Mouse (Mus musculus): ENCODE data around the gene Mettl7a2.
"Not testable (repeated sequence)": the region's sequence is repeated elsewhere in the genome, so short reads cannot be mapped to it uniquely, and the experiment has no call there.

Gene Mettl7a2

DNA sequence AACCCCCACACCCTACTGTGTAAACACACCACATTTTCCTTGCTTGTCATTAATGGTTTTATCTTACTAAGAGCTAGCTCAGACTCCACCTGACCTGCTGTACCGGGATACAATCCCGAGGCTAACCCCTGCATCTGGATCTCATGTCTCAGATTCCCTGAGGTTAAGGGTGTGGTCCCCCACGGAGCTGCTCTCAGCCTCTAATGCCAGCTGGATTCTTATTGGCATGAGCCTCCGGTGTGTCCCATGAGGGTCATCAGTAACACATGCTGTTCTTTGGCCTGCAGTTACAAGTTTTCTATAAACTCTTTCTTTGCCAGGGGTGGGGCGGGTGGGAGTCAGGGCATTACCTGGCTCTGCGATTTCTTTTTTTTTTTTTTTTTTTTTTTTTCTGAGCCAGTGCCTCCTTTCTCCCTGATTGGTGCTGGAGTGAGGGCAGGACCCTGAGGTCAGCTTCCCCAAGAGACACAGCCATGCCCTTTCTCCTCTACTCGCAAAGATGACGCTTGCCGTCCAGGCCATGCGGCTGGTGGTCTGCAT, at the start of gene Mettl7a2, which contains the start of gene Methig1:
TSS of gene Mettl7a2 (plus strand) at position 490 of the 540 bp plus-strand sequence.
TSS of gene Methig1 (plus strand) at position 439 of the 540 bp plus-strand sequence.
- no peak for DNase-seq (ENCODE audit: low spot score)

DNA sequence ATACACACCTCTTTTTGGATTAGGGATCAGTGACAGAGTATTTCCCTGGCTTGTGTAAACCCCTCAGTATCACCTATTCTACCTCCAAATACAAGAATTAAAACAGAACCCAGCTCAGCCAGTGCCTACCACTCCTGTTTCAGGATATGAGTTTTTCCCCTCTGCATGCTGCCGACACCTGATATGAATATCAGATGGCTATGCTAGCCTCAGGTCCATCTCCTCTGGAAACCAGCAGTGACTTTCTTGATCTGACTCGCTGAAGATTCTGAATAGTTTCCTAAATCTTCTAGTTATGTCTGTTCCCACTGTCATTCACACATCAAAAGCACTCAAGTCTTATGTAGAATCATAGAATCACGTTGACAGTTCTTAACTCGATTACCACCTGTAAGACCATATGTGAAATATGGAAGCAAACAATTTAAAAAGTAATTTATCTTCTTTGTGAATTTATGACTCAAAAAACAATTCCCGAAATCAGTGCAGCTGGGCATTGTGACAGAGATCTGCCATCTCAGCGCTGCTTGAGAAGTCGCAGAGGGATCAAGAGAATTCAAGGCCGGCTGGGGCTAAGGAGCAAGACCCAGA, 49.5 kb upstream of the Mettl7a2 start:
- DNase-seq (ENCODE audit: low spot score) = no peak

DNA sequence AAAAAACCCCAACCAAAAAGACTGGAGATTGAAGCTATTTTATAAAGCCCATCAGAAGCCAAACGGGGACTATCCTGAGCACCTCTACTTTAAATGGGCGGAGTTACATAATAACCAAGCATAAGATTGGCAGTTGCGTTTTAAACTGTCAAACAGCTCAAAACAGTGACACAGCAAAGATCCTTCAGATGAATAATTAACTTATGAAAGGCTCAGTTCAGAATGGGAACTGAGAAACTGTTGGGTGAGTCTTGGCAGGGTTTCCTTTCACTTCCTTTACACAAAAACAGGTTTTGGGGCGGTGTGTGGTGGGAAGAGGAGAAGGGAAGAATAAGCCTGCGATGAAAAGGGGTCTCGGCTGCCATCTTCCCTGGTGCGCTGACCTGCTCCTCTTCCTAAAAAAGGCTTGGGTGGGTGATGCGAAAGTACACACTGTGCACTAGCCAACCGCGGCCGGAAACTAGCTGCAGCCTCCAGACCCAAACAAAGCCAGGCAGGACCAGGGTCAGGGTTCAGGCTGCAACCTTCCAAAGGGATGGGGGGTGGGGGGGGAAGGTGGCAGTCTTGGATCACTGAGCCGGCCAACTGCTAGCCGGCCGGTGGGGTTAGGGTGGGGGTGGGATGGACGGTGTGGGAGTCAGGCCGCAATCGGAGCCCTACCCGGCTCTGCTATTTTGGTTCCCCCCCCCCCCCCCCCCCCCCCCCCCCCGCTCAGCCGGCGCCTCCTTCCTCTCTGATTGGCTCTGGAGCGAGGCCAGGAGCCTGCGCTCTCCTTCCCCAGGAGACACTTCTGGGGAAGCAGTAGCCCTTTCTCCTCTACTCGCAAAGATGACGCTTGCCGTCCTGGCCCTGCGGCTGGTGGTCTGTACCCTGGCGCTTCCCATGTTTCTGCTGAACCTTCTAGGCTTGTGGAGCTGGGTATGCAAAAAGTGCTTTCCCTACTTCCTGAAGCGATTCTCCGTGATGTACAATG, 48.7 kb upstream of the Mettl7a2 start, which contains the start of gene Mettl7a1:
TSS of gene Mettl7a1 (plus strand) at position 122 of the 973 bp plus-strand sequence.
- DNase-seq (ENCODE audit: low spot score) = peak; percentile 64

DNA sequence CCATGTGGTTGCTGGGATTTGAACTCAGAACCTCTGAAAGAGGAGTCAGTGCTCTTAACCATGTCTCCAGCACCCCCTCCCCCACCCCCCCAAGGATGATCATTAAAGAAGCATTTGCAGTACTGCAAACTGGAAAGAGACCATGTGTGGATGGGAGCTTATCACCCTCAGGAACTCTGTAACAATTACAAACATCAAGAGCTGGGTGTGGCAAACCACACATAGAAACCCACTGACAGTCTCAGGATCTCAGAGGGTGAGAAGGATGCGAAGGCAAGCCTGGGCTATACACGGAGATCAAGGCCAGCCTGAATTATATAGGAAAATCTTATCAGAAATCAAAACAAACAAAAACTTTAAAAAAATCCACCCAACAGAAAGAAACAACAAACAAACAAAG, 46.8 kb upstream of the Mettl7a2 start:
- no peak for DNase-seq (ENCODE audit: low spot score)

DNA sequence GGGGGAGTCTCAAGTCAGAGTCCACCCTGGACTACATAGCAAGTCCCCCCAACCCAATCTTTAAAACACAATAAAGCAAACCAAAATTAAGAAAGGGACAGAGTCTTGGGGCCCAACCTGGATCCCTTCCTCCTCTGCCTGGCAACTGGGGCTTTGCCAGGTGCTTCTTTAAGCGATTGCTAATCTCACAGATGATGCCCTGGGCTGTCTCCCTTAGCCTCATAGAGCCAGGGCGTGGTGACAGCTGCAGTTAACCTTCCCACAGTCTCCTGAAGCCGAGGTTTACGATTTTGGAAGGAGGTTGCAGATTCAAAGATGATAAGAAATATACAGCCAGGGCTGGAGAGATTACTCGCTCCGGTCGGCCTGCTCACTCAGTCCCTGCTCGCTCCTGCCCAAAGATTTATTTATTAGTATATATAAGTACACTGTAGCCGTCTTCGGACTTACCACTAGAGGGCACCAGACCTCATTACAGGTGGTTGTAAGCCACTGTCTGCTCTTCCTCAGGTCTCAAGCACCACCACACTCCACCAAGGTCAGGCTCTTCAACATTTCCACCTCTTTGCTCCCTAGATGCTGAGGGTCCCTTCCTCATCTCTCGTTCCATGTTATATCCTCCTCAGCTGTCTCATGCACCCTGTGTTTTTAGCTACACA, 45.4 kb upstream of the Mettl7a2 start:
- not testable (repeated sequence) for DNase-seq (ENCODE audit: low spot score)

DNA sequence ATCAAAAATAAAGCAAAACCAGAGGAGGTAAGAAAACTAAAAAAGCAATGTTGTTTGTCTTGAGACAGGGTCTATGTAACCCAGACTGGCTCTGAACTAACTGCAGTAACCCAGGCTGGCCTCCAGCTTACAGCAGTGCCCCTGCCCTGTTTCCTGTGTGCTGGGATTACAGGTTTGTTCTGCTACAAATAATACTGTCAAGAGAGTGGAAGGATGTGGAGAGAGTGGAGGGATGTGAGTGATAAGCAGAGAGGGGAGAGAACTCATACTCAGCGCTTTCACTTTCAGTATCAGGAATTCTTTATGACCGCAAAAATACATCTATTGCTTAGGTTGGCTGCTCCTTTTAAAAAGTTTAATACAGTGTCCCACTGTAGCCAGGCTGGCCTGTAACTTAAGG, 40.7 kb upstream of the Mettl7a2 start:
- DNase-seq (ENCODE audit: low spot score) = no peak

DNA sequence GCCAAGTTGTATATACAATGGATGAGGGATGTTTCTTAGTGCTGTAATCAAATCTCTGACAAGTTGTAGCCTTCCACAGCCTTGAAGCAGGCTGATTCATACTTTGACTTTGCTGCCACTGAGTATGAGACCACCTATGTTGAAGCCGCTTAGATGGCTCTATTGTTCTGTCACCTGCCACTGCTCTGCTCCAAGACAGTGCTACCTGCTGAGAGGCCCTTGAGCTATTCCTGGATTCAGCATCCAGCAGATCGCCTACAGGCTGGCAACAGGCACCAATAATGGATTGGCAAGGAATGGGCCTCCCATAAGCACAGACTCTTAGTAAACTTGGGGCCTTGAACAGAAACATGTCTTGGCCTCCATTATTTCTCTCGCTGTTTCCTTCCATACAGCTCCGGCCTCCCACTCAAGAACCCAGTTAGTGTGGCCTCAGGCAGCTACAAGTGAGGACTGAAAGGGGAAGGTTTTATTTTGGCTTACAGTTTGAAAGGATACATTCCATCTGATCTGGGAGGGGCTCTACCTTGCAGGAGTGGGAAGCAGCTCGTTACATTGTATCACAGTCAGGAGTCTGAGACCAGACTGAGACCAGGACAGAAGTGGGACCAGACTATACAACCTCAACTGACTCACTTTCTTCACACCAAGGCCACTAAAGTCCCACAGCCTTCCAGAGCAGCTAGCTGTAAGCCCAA, 38.4 kb upstream of the Mettl7a2 start:
- no peak for DNase-seq (ENCODE audit: low spot score)

DNA sequence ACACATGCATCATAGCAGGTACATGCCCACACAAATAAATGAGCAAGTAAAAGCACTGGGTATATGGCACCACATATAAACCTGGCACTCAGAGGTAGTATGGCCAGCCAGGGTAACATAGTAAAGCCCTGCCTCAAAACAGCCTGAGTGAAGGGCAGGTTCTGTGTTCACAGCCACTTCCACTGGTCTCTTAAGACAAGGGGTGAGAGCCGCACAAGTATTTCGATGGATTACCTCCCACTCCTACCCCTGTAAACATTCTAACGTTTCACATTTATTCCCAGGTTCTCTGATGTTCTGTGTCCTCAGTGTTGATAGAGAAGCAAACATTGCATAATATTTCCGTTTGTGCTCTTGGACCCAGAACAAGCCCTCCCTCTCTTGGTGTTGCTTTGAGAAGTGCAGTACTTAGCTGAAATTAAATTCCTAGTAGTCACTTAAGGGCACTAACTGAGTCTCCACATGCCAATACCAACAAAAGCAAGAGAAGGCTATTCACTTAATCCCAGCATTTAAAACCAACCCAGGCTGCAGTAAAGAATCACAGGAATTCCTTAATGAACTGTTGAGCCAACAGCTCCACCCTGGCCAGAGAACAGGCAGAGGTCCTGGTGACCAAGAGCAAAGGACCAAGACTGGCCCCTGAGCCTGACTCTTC, 34.9 kb upstream of the Mettl7a2 start:
- not testable (repeated sequence) for DNase-seq (ENCODE audit: low spot score)

DNA sequence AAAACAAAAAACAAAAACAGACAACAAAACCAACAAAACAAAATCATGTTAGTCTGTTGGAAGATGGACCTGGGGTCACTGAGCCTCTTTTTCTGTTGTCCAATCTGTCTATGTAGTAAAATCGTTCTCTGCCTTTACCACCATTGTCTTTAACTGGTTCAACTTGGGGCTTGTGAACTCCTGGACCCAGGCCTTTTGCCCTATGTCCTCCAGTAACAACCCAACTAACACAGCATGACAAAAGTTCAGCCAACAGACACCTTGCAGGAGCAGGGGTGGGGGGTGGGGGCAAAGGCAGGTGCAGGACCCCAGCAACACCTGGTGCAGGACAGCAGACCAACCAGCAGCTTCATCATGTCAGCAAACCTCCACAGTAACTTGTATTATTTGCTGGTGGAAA, 33.1 kb upstream of the Mettl7a2 start:
- no peak for DNase-seq (ENCODE audit: low spot score)

DNA sequence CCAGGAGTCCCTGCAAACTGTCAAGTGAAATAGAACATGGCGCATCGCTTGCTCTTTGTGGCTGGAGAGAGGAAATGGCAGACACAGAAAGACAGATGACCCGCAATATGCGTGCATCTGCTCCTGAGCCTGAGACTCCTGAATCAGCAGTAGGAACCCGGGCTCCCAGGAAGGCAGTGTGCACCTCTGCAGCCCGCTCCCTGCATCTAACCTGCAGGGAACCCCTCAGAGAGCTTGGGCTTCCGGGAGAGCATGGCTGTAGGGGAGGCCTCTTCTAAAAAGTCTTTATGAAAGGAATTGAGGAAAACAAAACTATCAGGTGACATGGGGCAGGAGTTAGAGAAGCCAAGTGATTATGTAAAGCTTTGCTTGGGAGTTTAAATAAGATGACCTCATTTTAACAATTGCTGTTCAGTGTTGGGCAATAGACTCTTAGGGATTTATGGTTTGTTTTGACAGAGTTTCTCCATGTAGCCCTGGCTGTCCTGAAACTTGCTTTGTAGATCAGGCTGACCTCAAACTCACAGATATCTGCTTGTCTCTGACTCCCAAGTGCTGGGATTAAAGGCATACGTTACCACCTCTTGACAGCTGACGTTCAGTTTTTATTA, 32.6 kb upstream of the Mettl7a2 start:
- DNase-seq (ENCODE audit: low spot score) = no peak

DNA sequence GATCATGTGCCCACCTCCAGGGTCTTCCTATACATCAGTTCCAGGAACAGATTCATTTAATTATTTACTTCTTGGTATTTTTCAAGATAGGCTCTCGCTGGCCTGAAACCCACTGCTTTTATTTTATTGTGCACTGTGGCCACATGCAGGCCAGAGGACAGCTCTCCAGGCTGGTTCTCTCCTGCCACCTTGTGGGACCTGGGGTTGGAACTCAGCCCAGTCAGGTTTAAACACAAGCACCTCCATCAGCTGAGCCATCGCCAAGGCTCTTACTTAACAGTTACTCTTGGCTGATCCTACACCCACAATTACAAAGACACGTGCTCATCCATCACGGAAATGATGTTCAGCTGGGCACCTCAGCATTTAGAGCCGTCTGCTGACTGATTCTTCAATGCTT, 31.9 kb upstream of the Mettl7a2 start:
- no peak for DNase-seq (ENCODE audit: low spot score)

DNA sequence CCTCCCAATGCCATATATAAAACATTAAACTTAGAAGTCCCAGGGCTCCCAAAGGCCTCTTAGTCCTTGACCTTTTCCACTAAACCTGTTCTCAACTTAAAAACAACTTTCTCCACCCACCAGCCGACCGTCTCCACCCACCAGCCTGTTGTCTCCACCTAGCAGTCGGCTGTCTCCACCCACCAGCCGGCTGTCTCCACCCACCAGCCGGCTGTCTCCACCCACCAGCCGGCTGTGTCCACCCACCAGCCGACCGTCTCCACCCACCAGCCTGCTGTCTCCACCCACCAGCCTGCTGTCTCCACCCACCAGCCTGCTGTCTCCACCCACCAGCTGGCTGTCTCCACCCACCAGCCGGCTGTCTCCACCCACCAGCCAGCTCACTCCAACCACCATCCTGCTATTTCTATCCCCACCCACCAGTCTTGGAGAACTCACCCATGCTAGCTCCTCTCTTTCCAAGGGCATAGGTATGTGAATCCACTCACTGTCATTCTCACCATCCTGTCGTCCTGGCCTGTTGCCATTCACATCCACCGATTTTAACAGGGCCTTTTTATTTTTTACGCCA, 28.9 kb upstream of the Mettl7a2 start:
- no peak for DNase-seq (ENCODE audit: low spot score)

DNA sequence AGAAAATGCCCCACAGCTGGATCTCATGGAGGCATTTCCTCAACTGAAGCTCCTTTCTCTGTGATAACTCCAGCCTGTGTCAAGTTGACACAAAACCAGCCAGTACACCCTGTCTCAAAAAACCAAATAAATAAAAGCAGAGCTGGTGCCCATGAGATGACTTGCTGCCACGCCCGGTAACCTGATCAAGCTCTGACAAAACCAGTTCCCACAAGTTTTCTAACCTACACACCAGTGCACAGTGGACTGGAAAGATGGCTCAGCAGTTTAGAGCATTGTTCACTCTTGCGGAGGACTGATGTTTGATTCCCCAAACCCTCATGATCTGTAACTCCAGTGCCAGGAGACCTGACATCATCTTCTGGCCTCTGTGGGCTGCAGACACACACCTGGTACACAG, 27.8 kb upstream of the Mettl7a2 start:
- no peak for DNase-seq (ENCODE audit: low spot score)

DNA sequence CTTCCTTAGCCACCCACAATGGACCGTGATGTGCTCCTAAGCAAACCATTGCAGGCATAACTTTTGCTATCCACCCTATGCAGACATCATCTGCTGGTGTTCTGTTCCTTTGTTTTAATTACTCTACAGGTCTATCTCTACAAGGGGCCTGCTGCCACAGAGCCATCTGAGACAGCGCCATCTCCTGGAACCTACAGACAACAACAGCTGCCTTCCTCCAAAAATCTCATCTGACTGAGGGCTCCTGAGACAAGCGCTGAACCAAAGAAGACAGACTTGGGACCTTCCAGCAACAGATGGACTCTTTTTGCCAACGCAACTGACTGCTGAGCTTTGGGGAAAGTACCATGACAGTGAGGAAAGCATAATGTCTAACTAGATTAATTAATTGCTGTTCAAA, 24.9 kb upstream of the Mettl7a2 start:
- DNase-seq (ENCODE audit: low spot score) = not testable (repeated sequence)

DNA sequence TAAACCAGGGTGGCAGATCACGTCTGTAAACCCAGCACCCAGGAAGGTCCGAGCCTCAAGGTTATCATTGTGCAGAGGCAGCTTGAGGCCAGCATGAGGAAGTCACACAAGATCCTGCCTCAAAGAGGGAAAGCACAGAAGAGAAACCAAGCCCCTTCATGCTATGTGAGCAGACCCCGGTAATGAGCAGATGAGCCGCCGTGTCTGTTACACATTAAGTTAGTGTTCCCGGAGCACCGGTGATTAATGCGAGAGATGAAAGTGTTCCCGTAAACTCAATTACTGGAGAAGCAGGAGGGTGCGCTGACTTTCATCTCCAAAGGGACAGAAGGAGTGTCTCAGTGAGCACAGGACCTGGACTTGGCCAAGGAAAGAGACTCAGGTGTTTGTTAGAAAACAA, 23.7 kb upstream of the Mettl7a2 start:
- DNase-seq (ENCODE audit: low spot score) = not testable (repeated sequence)

DNA sequence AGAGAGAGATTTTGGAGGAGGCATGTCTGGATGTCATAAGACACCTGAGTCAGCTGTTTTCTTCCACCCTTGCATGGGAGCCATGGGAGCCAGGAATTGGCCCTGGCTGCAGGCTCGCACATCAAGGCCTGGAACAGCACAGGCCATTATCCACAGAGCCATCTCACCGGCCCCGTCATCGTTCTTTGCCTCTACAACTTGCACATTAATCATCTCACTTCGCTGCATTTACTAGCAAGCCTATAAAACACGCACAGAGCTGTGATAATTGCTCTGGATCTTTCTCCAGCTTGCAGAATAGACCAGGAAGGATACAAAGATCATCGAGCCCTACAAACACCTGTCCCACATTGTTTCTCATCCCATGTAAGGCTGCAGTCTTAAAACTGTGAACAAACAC, 22.3 kb upstream of the Mettl7a2 start:
- no peak for DNase-seq (ENCODE audit: low spot score)

DNA sequence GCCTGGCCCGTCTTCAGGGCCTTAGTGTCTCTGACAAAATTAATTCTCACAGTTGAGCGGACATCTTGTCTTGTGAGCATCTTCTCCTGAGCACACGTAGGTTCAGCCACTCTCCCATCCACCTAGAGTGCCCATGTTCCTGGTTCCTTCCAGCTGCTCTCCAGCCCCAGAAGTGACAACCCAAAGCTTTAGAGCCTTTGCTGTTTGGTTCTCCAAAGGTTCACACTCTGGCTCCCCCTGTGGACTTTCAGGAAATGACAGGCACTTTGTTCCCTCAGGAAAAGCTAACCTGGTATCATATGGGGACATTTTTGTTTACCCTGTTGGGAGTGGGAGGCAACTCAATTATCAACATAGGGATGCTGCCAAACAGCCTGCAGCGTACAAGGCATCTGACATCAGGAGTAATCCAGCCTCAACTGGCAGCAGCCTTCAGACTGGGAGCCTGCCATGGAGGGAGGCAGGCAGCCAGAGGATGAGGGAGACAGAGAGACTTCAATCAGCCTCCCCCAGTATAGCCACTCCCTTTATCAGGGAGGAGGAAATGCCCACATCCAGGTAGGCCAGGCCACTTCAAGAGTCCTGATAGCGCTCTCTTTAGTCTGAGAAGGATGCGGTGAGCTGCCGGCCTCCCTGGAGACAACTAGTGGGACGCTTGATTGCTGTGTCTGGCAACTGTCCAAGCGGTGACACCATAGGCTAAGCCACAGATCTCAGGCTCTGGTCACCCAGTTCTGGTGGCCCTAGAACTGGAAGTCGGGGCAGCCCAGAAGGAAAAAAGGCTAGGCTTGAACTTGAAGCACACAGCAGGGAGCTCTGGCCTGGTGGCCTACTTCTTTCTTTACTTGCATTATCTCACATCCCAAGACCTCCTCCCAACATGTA, 20.7 kb upstream of the Mettl7a2 start:
- DNase-seq (ENCODE audit: low spot score) = not testable (repeated sequence)

DNA sequence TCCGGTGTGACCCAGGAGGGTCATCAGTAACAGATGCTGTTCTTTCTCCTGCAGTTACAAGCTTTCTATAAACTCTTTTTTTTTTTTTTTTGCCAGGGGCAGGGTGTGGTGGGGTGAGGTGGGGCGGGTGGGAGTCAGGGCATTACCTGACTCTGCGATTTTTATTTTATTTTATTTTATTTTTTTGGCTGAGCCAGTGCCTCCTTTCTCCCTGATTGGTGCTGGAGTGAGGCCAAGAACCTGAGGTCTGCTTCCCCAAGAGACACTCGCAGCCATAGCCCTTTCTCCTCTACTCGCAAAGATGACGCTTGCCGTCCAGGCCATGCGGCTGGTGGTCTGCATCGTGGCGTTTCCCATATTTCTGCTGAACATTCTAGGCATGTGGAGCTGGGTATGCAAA, 18.4 kb upstream of the Mettl7a2 start, which contains the start of gene Mettl7a3:
TSS of gene Mettl7a3 (plus strand) at position 301 of the 400 bp plus-strand sequence.
- no peak for DNase-seq (ENCODE audit: low spot score)

DNA sequence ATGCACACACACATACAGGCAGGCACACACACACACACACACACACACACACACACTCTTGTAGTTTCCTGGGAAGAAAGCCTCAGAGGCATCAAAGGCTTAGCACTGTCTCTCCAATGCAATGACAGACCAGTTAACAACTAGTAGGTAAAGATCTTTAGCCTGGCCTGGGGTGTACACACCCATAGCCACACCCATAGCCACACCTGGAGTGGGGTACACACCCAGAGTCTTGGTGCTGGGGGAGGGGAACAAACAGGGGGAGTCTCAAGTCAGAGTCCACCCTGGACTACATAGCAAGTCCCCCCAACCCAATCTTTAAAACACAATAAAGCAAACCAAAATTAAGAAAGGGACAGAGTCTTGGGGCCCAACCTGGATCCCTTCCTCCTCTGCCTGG, 15.7 kb upstream of the Mettl7a2 start:
- DNase-seq (ENCODE audit: low spot score) = not testable (repeated sequence)
